Mouse (Mus musculus) heart, adult 2 months (tissue): ENCODE results near the gene Nfic. TPM values are rescaled to one million over a fixed set of nuclear protein-coding genes. Genes with fewer than 3 reads are reported as not detected.

ENCODE experiments used
- DNase-seq, 2 experiments: peaks; one replicate each; pipeline ENCODE4 v3.0.0; 2021
- H3K27ac ChIP-seq: fragments of 200-600 bp; 2 replicates; pipeline ENCODE4 v1.8.1; 2022
- H3K27me3 ChIP-seq: fragments of 200-500 bp; 2 replicates; pipeline ENCODE4 v1.6.1; 2012; ENCODE audit warnings: mild to moderate bottlenecking, low read length, inconsistent platforms, mixed read lengths; ENCODE audit not compliant: control insufficient read depth, insufficient read depth
- H3K36me3 ChIP-seq: fragments of 200-500 bp; 2 replicates; pipeline ENCODE4 v1.6.1; 2012; ENCODE audit warnings: low read length, inconsistent platforms; ENCODE audit not compliant: control insufficient read depth, insufficient read depth
- H3K4me1 ChIP-seq: fragments of 200-500 bp; 2 replicates; pipeline ENCODE4 v1.6.1; 2011; ENCODE audit warnings: low read length; ENCODE audit not compliant: control insufficient read depth, insufficient read depth
- H3K4me3 ChIP-seq: fragments of 200-600 bp; 2 replicates; pipeline ENCODE4 v1.8.1; 2022
- H3K79me2 ChIP-seq: fragments of 200-500 bp; replicated peaks from 2 replicates; pipeline ENCODE4 v1.6.1; 2012; ENCODE audit warnings: mild to moderate bottlenecking, inconsistent platforms, low read length, moderate library complexity, mixed read lengths; ENCODE audit not compliant: control insufficient read depth, insufficient read depth
- H3K9ac ChIP-seq: fragments of 200-500 bp; 2 replicates; pipeline ENCODE4 v1.6.1; 2012; ENCODE audit warnings: low read depth, mild to moderate bottlenecking, control low read depth, inconsistent platforms, low read length, mixed read lengths
- CTCF ChIP-seq: fragments of 200-600 bp; IDR thresholded peaks from 2 replicates; pipeline ENCODE4 v1.8.1; 2022; ENCODE audit warnings: antibody characterized with exemption, mild to moderate bottlenecking, moderate library complexity
- EP300 ChIP-seq: fragments of 200-500 bp; IDR thresholded peaks from 2 replicates; pipeline ENCODE4 v1.6.1; 2011; ENCODE audit warnings: low read depth, low read length, control low read depth; ENCODE audit not compliant: insufficient read depth
- POLR2A ChIP-seq: fragments of 200-500 bp; IDR thresholded peaks from 2 replicates; pipeline ENCODE4 v1.6.1; 2011; ENCODE audit warnings: mild to moderate bottlenecking, low read depth, low read length, control low read depth; ENCODE audit not compliant: insufficient read depth
- WGBS: fragments of 180-500 bp; shearing (Covaris S2); methylation state at CpG from one replicate; pipeline ENCODE4 v1.1.7; 2018; 5-methylcytosine and 5-hydroxymethylcytosine counted together
- intact Hi-C: fragments of 180-260 bp; cut with DNase I; formaldehyde crosslinking; loops from one replicate; pipeline ENCODE4 v1.15.1; 2025
- polyA plus RNA-seq: library from polyadenylated mRNA; depleted of rRNA; stranded (reverse); fragments of >200 nt; gene quantifications from 2 replicates; pipeline ENCODE4 v1.2.3, GENCODE M21; 2012
- total RNA-seq, 2 experiments: library from RNA; stranded (reverse); gene quantifications; 2 replicates each; pipeline ENCODE4 v1.2.3; 2021

Nfic gene
- total and polyA plus RNA-seq, 3 experiments, result 80.1 to 104 (median 94.2) TPM

DNA sequence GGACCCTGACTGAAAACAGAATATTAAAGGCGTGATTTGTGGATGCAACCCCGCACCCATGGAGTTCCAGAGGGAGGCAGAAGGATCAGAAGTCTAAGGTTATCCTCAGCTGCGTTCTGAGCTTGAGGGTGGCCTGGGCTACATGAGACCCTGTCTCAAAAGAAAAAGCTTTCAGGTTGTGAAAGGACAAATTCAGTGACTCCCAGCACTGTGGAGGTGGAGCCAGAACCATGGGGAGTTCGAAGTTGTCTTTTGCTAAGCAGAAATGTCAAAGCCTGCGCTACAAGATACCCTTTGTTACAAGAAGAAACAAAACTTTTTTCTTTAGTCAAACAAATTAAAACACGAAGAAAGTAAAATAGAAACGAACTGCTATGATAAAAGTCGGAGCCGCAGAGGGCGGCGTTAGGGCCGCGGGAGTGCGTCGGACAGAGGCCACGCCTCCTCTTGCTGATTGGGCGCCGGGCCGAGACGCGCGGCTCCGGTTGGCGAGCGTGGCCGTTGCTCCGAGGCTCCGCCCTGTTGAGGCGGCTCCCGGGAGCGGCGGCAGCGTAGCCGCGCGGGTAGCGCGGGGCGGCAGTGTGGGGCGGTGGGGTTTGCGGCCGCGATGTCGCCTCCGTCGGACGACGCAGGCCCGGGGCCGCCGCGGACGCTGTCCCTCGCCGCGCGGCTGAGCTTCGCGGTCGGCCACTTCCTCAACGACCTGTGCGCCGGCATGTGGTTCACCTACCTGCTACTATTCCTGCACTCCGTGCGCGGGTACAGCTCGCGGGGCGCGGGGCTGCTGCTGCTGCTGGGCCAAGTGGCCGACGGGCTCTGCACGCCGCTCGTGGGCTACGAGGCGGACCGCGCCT lies 98.2 kb downstream of the Nfic start, which contains the start of gene Mfsd12:
TSS of gene Mfsd12 (plus strand) at position 501 of the 854 bp plus-strand sequence.
- Histone ChIP-seq H3K27me3 (no peaks in the 10 kb centered on the region), H3K4me1 (peaks cover 6% of the 10 kb centered on the region), H3K27ac (peak within 1 kb of the TSS; percentile 82), H3K9ac (peak within 1 kb of the TSS; percentile 94), H3K79me2 (no peaks in the 10 kb centered on the region), H3K36me3 (no peaks in the 10 kb centered on the region), H3K4me3 (peak within 1 kb of the TSS; percentile 69)
- TF ChIP-seq CTCF (no peak), POLR2A (peak; percentile 58; the same call in 1 of the 2 replicates), EP300 (0 out of 2 replicates have a peak, but pooled peaks have one; percentile 0)
- DNase-seq, result peak; percentile 93 to 95
- 2% methylated on average over 79 of the region's 79 CpGs for WGBS
- intact Hi-C loops, result no loop called here

DNA sequence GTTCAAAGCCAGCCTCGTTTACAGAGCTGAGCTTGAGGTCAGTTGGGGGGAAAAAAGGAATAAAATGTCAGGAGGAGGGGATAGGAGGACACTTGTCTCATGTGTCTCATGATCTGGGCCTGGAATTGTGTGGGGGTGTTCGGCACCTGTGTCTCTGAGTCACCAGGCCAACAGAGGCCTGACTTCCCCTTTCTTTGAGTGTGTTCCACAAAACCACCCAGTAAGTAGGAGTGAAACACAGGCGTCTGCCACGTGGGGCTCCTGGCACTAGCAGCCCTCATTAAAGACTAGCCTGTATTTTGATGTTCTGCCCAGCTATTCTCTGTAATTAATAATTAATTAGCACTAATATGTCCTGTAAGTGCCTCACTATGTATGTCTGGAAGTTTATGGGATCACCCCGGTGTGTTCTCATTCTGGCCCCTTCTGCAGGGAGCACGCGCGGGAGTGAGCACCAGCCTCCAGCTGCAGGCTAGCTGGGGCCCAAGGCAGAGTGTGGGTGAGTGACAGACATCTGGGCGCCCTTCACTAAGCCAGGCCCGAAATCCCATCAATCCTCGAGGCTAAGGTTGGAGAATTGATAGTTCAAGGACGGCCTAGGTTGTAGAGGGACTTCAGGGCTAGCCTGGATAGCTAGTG lies 99.0 kb downstream of the Nfic start:
- H3K36me3 ChIP-seq, result no peaks in the 10 kb centered on the region
- H3K27me3 ChIP-seq, result no peaks in the 10 kb centered on the region
- no peak overlapping the region for H3K9ac ChIP-seq
- WGBS, result 60% methylated on average over 12 of the region's 12 CpGs
- H3K4me3 ChIP-seq, result no peak overlapping the region; the same call in 1 of the 2 replicates
- peaks cover 6% of the 10 kb centered on the region for H3K4me1 ChIP-seq
- H3K27ac ChIP-seq, result peak overlapping the region; percentile 59
- H3K79me2 ChIP-seq, result no peaks in the 10 kb centered on the region
- TF ChIP-seq POLR2A, result no peak
- TF ChIP-seq EP300, result no peak
- no peak for TF ChIP-seq CTCF
- DNase-seq, result peak in 1 of 2 experiments; percentile 48
- intact Hi-C loops, result no loop called here

DNA sequence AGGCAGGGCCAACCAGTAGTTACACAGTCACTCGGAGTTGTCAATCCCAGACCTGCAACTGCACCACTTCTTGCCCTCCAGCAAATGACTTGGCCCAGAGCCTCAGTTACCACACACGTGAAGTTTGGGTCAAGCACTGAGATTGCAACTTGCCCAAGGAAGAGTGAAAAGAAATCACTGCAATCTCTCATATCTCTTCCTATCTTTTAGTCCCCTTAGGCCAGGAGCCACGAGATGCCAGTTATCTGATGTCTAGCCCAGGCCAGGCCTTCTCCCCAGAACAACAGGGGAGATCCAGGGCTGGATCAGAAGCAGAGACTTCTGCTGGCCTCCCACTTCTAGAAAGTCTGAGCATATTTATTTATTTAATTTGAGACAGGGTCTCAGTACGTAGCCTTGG lies 99.9 kb downstream of the Nfic start:
- Histone ChIP-seq H3K27me3 (no peaks in the 10 kb centered on the region), H3K9ac (no peak overlapping the region), H3K27ac (no peak overlapping the region), H3K36me3 (no peaks in the 10 kb centered on the region), H3K4me1 (peaks cover 6% of the 10 kb centered on the region), H3K79me2 (no peaks in the 10 kb centered on the region), H3K4me3 (no peak overlapping the region)
- TF ChIP-seq CTCF (no peak), EP300 (no peak), POLR2A (no peak)
- no peak for DNase-seq
- intact Hi-C loops, result no loop called here
- WGBS, result 78% methylated on average over 4 of the region's 4 CpGs

DNA sequence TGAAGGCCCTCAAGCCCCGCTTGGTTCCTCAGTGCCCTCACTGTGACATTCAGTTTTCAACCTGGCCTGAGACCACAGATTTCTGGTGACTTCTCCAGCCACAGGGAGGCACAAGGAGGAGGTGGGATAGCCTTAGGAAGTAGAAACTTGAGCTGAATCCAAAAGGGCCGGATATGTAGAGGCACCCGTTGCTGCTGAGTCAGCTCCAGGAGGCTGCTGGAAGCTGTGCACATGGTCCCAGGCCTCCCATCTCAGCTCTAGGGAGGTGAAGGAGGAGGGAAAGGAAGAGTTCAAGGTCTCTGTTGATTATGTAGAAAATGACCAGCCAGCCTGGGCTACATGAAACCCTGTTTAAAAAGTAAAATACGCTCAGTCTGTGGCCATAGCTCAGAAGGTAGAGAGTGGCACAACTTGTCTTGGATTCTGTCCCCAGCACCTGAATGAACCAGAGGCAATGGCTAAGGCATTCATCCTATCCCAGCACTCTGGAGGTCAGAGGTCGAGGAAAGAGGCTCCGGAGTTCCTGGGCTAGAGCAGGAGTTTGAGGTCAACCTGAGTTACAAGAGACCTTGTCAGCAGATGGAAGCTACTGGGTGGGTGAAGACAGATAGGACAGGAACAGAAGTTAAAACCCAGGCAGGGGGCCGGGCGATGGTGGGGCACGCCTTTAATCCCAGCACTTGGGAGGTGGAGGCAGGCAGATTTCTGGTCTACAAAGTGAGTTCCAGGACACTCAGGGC lies 100.5 kb downstream of the Nfic start:
- Histone ChIP-seq H3K79me2 (no peaks in the 10 kb centered on the region), H3K36me3 (no peaks in the 10 kb centered on the region), H3K27ac (no peak overlapping the region), H3K4me1 (peaks cover 6% of the 10 kb centered on the region), H3K27me3 (no peaks in the 10 kb centered on the region), H3K4me3 (no peak overlapping the region), H3K9ac (no peak overlapping the region)
- intact Hi-C loops, result no loop called here
- no peak for TF ChIP-seq CTCF
- TF ChIP-seq POLR2A, result no peak
- no peak for TF ChIP-seq EP300
- WGBS, result 66% methylated on average over 9 of the region's 9 CpGs
- no peak for DNase-seq

DNA sequence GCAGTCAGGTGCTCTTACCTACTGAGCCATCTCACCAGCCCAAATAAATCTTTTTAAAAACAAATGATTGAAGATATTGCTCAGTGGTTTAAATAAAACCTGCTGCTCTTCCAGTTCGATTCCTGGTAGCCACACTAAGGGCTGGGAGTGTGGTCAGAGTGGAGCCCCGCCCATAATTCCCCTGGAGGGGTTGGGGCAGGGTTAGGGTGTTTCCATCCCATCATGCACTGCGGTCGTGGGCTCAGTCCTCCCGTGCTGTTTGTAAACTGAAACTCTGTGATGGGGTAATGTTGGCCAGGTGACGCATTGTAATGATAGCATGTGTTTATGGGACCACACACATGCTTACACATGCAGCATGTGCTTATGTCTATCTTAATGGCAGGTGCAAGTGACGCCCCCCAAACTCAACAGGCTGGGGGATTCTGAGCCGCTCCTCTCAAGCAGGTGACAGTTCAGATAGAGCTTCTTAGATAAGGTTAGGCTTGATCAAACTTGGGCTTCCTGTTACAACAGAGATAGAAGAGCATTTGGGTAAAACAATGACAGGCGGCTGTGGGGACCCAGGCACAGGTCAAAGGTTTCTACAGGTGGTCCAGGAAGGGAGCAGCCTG lies 103.7 kb downstream of the Nfic start:
- H3K27ac ChIP-seq, result no peak overlapping the region

More for the DNA sequence above, 103.7 kb downstream of the Nfic start:
- no peak overlapping the region for H3K9ac ChIP-seq
- H3K4me1 ChIP-seq, result peaks cover 5% of the 10 kb centered on the region; the same call in 1 of the 2 replicates
- DNase-seq, result no peak
- no peaks in the 10 kb centered on the region for H3K79me2 ChIP-seq
- H3K27me3 ChIP-seq, result no peaks in the 10 kb centered on the region
- H3K36me3 ChIP-seq, result no peaks in the 10 kb centered on the region
- H3K4me3 ChIP-seq, result no peak overlapping the region
- intact Hi-C loops, result loop anchor here (2.0 kb wide), 2 partner anchors 25 to 31 kb away; partner anchors contain the start of gene Cactin
- TF ChIP-seq POLR2A (no peak), CTCF (no peak), EP300 (no peak)
- WGBS, result 30% methylated on average over 9 of the region's 9 CpGs
